Mouse (Mus musculus) heart, postnatal 0 days (tissue): ENCODE measurements at regions not wholly inside any gene's neighbourhood (a gene's known extent, or its start where the extent isn't known, plus 50 kb on each side); places are given as distances from the start of the nearest gene placed in this dataset.
"Not testable (repeated sequence)": the region's sequence is repeated elsewhere in the genome, so short reads cannot be mapped to it uniquely, and the experiment has no call there.

Source experiments
- ATAC-seq: fragments of 200-750 bp; cut with Nextera tagmentation; 2 replicates; pipeline ENCODE4 v1.8.0; 2017; ENCODE audit warnings: low read depth, moderate number of reproducible peaks, moderate library complexity; ENCODE audit not compliant: insufficient read depth
- DNase-seq: peaks from one replicate; pipeline ENCODE4 v3.0.0-alpha.2; 2016; ENCODE audit warnings: low spot score
- H3K27ac ChIP-seq: fragments of 300-500 bp; sonication (generic); 2 replicates; pipeline ENCODE4 v1.5.1; 2014; ENCODE audit warnings: low read depth, mild to moderate bottlenecking
- H3K27me3 ChIP-seq: fragments of 300-500 bp; sonication (generic); 2 replicates; pipeline ENCODE4 v1.6.1; 2014; ENCODE audit warnings: low read length, mixed read lengths; ENCODE audit not compliant: control insufficient read depth, insufficient read depth
- H3K36me3 ChIP-seq: fragments of 300-500 bp; sonication (generic); replicated peaks from 2 replicates; pipeline ENCODE4 v1.6.1; 2014; ENCODE audit warnings: low read length, mixed read lengths; ENCODE audit not compliant: control insufficient read depth, insufficient read depth
- H3K4me1 ChIP-seq: fragments of 300-500 bp; sonication (generic); 2 replicates; pipeline ENCODE4 v1.6.1; 2014; ENCODE audit warnings: antibody characterized with exemption; ENCODE audit not compliant: control insufficient read depth, insufficient read depth
- H3K4me2 ChIP-seq: fragments of 300-500 bp; sonication (generic); 2 replicates; pipeline ENCODE4 v1.6.1; 2014; ENCODE audit warnings: low read depth, mild to moderate bottlenecking, low read length, moderate library complexity
- H3K4me3 ChIP-seq: fragments of 300-500 bp; sonication (generic); 2 replicates; pipeline ENCODE4 v1.5.1; 2014; ENCODE audit warnings: low read depth, low read length
- H3K9ac ChIP-seq: fragments of 300-500 bp; sonication (generic); replicated peaks from 2 replicates; pipeline ENCODE4 v1.6.1; 2014; ENCODE audit warnings: low read depth, low read length, mixed read lengths
- H3K9me3 ChIP-seq: fragments of 300-500 bp; sonication (generic); replicated peaks from 2 replicates; pipeline ENCODE4 v1.6.1; 2016; ENCODE audit warnings: low read length; ENCODE audit not compliant: control insufficient read depth
- CTCF ChIP-seq: IDR thresholded peaks from 2 replicates; pipeline ENCODE4 v1.5.1; 2016; ENCODE audit warnings: antibody characterized with exemption, control low read depth, low read depth
- EP300 ChIP-seq: IDR thresholded peaks from 2 replicates; pipeline ENCODE4 v1.6.1; 2016; ENCODE audit warnings: antibody characterized with exemption, low read depth
- WGBS: fragments of 180-500 bp; shearing (Covaris S2); extraction: QIAGEN DNeasy Blood & Tissue Kit; methylation state at CpG from one replicate; pipeline ENCODE4 v1.1.7; 2014; 5-methylcytosine and 5-hydroxymethylcytosine counted together

DNA sequence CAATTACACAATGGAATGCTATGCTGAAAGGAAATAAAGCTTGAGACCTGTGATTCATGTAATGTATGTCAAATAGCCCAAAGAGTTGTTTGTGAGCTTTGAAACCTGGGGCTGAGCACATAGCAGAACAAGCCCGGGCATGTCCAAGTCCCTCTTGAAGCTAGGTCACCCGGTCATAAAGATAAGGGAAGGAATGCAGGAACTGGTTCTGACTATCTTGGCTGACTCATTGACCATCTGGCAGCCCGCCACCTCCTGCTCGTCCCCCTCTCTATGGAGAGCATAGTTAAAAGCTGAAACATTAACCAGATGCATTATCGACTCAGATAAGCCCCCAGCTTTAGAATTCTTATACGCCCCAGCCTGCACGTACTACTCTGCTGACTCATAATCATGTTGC is 1208.1 kb downstream of the Hace1 start:
- DNase-seq (peak; percentile 72), ATAC-seq (peak; percentile 85)
- not testable (repeated sequence) for H3K27me3 ChIP-seq, H3K9me3 ChIP-seq, H3K4me1 ChIP-seq, H3K4me3 ChIP-seq, H3K9ac ChIP-seq, H3K4me2 ChIP-seq, H3K36me3 ChIP-seq
- TF ChIP-seq EP300 = peak; percentile 76; the same call in 1 of the 2 replicates
- peak overlapping the region; percentile 69 for H3K27ac ChIP-seq
- WGBS = 6% methylated on average over 7 of the region's 7 CpGs

DNA sequence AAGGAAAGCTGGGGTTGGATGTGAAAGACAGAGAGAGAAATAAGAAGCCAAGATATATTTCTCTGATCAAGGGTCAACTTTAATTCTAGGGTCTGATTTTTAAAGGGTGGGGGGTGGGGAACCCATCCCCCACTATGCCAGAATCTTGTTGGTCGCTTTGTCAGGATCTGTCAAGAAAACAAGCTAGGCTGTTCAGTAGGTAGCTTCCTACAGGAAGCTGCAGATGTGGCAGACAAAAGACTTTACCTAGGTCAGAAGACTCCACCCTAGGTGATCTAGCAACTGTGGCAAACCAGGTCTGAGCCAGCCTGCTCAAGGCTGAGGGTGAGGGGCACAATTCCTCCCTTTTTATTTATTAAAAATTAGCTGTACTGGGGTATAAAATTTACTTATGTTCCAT is 1236.6 kb downstream of the Hace1 start:
- Histone ChIP-seq H3K4me3 (no peak overlapping the region), H3K27me3 (no peaks in the 10 kb centered on the region)
- 60% methylated on average over 1 of the region's 1 CpGs for WGBS

DNA sequence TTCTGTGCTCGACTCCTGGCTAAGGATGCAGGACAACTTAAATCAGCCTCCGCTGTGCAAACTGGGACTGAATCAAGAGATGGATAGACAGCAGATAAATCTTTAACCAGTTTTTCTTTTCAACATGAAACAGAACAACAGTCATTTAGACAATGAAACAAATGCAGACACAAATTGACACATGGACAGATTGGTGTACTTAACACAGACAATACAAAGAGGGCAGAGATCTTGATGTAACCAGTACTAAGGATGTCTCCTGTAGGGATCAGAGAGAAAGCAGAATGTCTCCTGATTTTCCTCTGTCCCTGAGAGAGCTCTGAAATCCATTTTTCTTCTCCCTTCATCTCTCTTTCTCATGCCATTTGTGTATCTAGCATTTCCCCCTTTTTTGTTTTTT is 1241.5 kb downstream of the Hace1 start:
- H3K4me1 ChIP-seq = no peaks in the 10 kb centered on the region
- no peak overlapping the region for H3K4me3 ChIP-seq
- no peaks in the 10 kb centered on the region for H3K27me3 ChIP-seq
- H3K9ac ChIP-seq = no peak overlapping the region
- no peak overlapping the region for H3K27ac ChIP-seq
- H3K9me3 ChIP-seq = no peaks in the 10 kb centered on the region
- WGBS = 76% methylated on average over 2 of the region's 2 CpGs
- H3K4me2 ChIP-seq = no peak overlapping the region
- no peak for ATAC-seq
- no peaks in the 10 kb centered on the region for H3K36me3 ChIP-seq
- no peak for TF ChIP-seq EP300
- no peak for DNase-seq

More for the DNA sequence above, 1236.6 kb downstream of the Hace1 start:
- no peak for DNase-seq
- Histone ChIP-seq H3K9me3 (no peaks in the 10 kb centered on the region), H3K36me3 (no peaks in the 10 kb centered on the region), H3K27ac (no peak overlapping the region), H3K9ac (no peak overlapping the region), H3K4me1 (no peaks in the 10 kb centered on the region), H3K4me2 (no peak overlapping the region)
- ATAC-seq = no peak
- TF ChIP-seq CTCF (no peak), EP300 (no peak)

DNA sequence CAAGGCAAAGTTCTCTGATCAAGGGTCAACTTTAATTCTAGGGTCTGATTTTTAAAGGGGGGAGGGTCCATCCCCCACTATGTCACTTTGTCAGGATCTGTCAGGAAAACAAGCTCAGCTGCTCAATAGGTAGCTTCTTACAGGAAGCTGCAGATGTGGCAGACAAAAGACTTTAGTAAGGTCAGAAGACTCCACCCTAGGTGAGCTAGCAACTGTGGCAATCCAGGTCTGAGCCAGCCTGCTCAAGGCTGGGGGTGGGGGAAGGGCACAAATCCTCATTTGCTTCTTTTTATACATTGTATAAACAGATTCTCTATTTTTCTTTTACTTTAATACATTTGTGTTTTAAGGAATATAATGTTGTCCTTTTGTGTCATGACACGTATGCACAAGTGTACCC is 1242.3 kb downstream of the Hace1 start:
- DNase-seq (no peak), ATAC-seq (no peak)
- TF ChIP-seq EP300 (no peak), CTCF (no peak)
- Histone ChIP-seq H3K36me3 (no peaks in the 10 kb centered on the region), H3K9ac (no peak overlapping the region), H3K4me2 (no peak overlapping the region), H3K27ac (no peak overlapping the region), H3K4me1 (no peaks in the 10 kb centered on the region), H3K4me3 (no peak overlapping the region), H3K27me3 (no peaks in the 10 kb centered on the region), H3K9me3 (no peaks in the 10 kb centered on the region)
- WGBS = 83% methylated on average over 1 of the region's 1 CpGs

DNA sequence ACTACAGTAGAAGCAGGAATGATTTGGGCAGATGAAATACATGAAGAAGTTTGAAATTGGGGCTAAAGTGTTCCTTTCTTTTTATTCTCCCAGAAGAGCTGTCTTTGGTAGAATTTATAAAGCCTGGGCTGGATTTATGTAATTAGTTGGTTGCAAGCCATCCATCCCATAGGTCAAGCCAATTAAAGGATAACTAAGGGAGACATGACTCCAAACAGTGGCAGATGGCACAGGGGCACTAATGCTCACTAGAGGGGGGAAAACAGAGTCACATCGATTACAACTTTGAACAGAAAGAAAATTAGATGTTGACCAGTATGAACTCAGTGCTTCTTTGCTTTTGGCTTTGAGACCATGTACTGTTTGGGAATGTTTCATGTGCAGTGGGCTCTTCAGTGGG is 1246.2 kb downstream of the Hace1 start:
- Histone ChIP-seq H3K27me3 (no peaks in the 10 kb centered on the region), H3K4me1 (no peaks in the 10 kb centered on the region), H3K4me3 (no peak overlapping the region), H3K36me3 (no peaks in the 10 kb centered on the region), H3K9ac (no peak overlapping the region), H3K27ac (no peak overlapping the region), H3K9me3 (no peaks in the 10 kb centered on the region), H3K4me2 (no peak overlapping the region)
- TF ChIP-seq EP300 (no peak), CTCF (no peak)
- DNase-seq (no peak), ATAC-seq (no peak)
- 82% methylated on average over 1 of the region's 1 CpGs for WGBS

DNA sequence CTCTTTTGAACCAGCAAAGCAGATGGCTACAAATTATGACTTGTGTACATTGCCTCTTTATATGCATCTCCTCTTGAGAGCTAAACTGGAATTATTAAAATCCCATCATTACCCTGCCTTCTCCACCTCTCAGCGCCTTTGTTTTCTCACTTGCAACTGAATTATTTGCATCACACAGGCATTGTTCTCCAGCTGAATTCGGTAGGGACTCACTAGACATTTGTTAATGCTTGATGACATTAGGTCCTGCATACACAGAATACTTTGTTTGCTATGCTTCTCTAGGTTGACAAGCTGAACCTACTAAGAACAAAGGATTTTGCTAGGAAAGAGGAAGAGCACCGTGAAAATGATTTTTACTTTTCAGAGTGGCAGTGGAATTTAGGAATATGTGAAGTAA is 1248.4 kb downstream of the Hace1 start:
- no peaks in the 10 kb centered on the region for H3K4me1 ChIP-seq
- 58% methylated on average over 3 of the region's 3 CpGs for WGBS

More for the DNA sequence above, 1248.4 kb downstream of the Hace1 start:
- no peak overlapping the region for H3K4me3 ChIP-seq
- no peak overlapping the region for H3K9ac ChIP-seq
- no peaks in the 10 kb centered on the region for H3K36me3 ChIP-seq
- no peaks in the 10 kb centered on the region for H3K27me3 ChIP-seq
- H3K9me3 ChIP-seq = no peaks in the 10 kb centered on the region
- no peak for DNase-seq
- no peak overlapping the region for H3K4me2 ChIP-seq
- no peak for ATAC-seq
- H3K27ac ChIP-seq = no peak overlapping the region
- TF ChIP-seq EP300 = no peak
- no peak for TF ChIP-seq CTCF
